Mouse (Mus musculus) adipocyte (in vitro differentiated cells): ENCODE measurements at regions not wholly inside any gene's neighbourhood (a gene's known extent, or its start where the extent isn't known, plus 50 kb on each side); places are given as distances from the start of the nearest gene placed in this dataset.

Experiments used
- DNase-seq: peaks from one replicate; pipeline ENCODE4 v3.0.0-alpha.2; 2016; ENCODE audit warnings: low spot score

- no peak for DNase-seq
Observed at GRCm38 (mm10) chr9:72217296-72218028, 57.2 kb upstream of the Zfp280d start.

GRCm38 (mm10) chr9:72218736-72219135, 55.9 kb upstream of the Zfp280d start:
- no peak for DNase-seq

- DNase-seq: no peak
Observed at GRCm38 (mm10) chr9:72219892-72220291, 54.8 kb upstream of the Zfp280d start.

- DNase-seq: no peak
Observed at GRCm38 (mm10) chr9:72221333-72221732, 53.3 kb upstream of the Zfp280d start.
